Mouse (Mus musculus) G1E (cell line): ENCODE results near the gene Nnmt.

ENCODE experiments used
- CTCF ChIP-seq: IDR thresholded peaks from 2 replicates; pipeline ENCODE4 v1.5.1; 2012; ENCODE audit warnings: low read depth, low read length, inconsistent platforms, mixed read lengths
- GATA1 ChIP-seq: IDR thresholded peaks from 2 replicates; pipeline ENCODE4 v1.6.1; 2012; ENCODE audit warnings: borderline replicate concordance, low read length, inconsistent platforms, mixed read lengths
- GATA2 ChIP-seq: IDR thresholded peaks from 2 replicates; pipeline ENCODE4 v1.6.1; 2012; ENCODE audit warnings: low read depth, low read length, inconsistent platforms, borderline replicate concordance
- POLR2AphosphoS5 ChIP-seq: IDR thresholded peaks from 2 replicates; pipeline ENCODE4 v1.6.1; 2012; ENCODE audit warnings: low read depth, low read length, inconsistent platforms; ENCODE audit not compliant: insufficient replicate concordance
- TAL1 ChIP-seq: conservative IDR thresholded peaks from 2 replicates; pipeline ENCODE4 v1.6.1; 2012; ENCODE audit warnings: low read depth, low read length, inconsistent platforms, mixed read lengths

DNA sequence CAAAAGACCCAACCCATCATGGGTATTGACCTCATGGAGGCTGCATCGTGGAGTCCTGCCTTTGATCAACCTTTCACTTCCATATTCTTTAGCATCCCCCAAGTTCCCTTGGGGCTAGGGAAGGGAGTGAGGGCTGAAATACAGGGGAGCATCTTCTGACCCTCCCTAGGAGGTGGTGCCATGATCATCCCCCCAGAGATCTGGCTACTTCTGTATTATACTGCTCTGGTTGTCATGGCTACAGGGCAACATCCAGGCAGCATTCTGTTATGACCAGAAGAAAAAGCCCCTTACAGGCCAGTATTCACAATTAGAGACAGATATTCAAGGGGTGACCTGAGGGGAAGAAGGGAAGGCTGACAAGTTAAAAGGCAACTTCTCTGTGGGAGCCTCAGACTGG is 14.3 kb upstream of the Nnmt start:
- TF ChIP-seq CTCF (no peak), TAL1 (no peak), GATA1 (no peak), POLR2AphosphoS5 (no peak), GATA2 (no peak)
